Mouse (Mus musculus): ENCODE results near the gene Mgat4e.

Mgat4e gene

GRCm38 (mm10) chr1:134549632-134550132 is at the start of gene Mgat4e:
Gene Mgat4e, minus strand, starts transcription at chr1:134549682.
- in situ Hi-C loops (cut with MseI, MboI): no loop called here

GRCm38 (mm10) chr1:134597339-134598054 is 48.0 kb upstream of the Mgat4e start:
- in situ Hi-C loops (cut with MseI, MboI): no loop called here

GRCm38 (mm10) chr1:134591773-134592172 is 42.3 kb upstream of the Mgat4e start:
- in situ Hi-C loops (cut with MseI, MboI): no loop called here

DNA sequence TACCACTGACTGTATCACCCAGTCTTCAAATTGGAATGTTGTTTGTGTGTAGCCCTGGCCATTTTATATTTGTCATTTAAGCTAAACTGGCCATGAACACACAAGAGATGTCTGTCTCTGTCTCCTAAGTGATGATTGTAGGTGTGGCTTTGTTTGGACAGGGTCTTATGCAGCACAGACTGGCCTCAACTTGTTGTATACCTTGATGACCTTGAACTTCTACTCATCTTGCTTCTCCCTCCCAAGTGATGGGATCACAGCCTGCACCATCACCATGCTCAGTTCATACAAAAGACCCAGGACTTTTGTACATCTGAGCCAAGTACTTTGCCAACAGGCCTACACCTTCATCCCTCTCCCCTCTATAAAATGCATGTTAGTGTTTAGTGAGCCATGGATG is 40.2 kb upstream of the Mgat4e start:
- in situ Hi-C loops (cut with MseI, MboI): no loop called here

GRCm38 (mm10) chr1:134583560-134583959 is 34.1 kb upstream of the Mgat4e start:
- in situ Hi-C loops (cut with MseI, MboI): no loop called here

DNA sequence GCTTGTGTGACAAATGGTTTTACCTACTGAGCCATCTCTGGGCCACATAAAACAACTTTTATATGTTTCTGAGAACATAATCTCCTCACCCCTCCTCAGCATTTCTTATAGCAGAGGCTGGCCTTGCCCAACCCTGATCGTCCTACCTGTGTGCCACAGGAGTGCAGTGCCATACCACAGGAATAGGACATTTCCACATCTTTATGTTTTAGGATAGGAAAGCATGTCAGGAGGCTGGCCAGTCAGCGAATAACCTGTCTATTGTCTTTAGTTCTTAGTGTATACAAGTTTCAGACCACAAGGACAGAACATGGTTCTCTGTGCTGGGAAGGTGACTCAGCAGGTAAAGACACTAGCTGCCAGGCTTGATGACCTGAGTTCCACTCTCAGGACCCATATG is 31.3 kb upstream of the Mgat4e start:
- in situ Hi-C loops (cut with MseI, MboI): no loop called here

GRCm38 (mm10) chr1:134577384-134578120 is 28.1 kb upstream of the Mgat4e start:
- in situ Hi-C loops (cut with MseI, MboI): no loop called here

DNA sequence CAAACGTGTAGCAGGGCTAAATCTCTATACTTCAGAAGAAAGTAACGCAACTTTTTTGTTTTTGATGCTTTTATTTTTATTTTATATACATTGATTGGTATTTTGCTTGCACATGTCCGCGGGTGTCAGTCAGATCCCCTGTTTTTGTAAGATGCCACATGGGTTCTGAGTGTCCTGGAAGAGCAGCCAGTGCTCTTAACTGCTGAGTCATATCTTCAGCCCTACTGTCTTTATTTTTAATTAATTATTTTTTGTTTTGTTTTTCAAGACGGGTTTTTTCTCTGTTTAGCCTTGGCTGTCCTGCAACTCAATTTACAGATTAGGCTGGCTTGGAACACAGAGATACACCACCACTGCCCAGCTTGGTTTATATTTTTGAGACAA is 24.4 kb upstream of the Mgat4e start:
- in situ Hi-C loops (cut with MseI, MboI): no loop called here

GRCm38 (mm10) chr1:134573300-134573931 is 23.9 kb upstream of the Mgat4e start:
- in situ Hi-C loops (cut with MseI, MboI): no loop called here

- in situ Hi-C loops (cut with MseI, MboI): no loop called here
Observed at GRCm38 (mm10) chr1:134570631-134571030, 21.1 kb upstream of the Mgat4e start.

GRCm38 (mm10) chr1:134570171-134570570 is 20.7 kb upstream of the Mgat4e start:
- in situ Hi-C loops (cut with MseI, MboI): no loop called here

DNA sequence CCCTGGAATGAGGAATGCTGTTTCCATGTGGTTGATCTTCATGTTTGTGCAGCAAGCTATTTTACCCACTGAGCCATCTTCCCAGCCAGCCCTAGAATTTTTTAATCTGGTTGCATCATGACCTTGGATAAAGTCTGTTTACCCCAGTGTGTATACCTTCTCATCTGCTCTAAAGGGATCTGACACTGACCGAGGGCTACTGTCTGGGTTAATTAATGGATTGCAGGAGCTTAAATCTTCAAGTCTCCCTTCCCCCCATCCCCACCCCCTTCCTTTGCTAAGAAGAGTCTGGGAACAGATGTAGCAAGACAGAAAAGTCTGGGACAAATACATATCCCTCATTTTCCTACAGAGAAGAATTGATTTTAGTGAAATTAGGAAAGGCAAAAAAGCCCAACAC is 18.0 kb upstream of the Mgat4e start:
- in situ Hi-C loops (cut with MseI, MboI): no loop called here

DNA sequence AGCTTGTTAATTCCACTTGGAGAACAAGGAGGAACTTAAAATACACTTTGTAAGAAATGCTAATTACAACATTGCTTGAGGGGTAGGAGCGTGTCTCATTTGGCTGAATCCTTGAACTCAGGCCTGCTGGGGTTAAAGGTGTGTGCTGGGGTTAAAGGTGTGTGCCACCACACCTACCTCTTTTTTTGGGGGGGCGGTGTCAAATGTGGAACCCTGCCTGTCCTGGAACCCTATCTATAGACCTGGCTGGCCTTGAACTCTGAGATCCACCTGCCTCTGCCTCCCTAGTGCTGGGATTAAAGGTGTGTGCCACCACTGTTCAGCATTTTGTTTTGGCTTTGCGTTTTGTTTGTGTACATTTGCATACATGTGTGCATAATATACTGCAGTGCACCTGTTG is 14.2 kb upstream of the Mgat4e start:
- in situ Hi-C loops (cut with MseI, MboI): no loop called here

DNA sequence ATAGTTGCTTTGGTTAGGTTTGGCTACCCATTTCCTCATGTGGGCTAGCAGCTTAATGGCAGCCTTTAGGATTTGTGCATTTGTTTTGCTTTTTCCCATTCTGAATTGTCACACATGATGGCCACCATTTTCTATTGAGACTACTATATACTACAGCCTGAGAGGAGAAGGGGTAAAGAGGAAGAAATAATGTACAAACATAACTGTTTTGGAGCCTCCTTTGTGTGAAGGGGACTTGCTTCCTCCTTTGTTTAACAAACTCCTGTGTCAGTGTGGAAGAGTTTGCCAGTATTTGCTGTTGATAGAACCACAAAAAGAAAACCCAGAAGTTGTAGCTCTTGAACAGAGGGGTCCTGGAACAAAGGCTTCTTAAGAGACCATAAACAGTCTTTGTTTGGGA is 13.0 kb upstream of the Mgat4e start:
- in situ Hi-C loops (cut with MseI, MboI): no loop called here

DNA sequence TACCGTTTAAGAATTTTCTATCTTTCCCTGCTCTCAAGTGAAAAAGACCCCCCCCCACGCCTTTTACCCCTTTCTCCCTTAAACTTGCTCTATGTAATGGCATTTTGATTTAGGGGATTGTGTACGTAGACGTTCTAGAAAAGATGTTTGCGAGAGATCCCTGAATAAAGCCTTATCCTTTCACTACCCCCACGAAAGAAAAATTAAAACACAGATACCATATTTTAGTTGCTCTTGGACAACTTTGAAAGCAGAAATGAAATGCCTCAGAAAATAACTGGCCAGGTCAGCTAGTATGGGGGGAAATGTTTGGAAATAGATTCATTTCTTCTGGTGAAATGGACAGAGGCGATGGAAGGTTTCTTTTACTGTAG is 12.3 kb upstream of the Mgat4e start:
- in situ Hi-C loops (cut with MseI, MboI): no loop called here

DNA sequence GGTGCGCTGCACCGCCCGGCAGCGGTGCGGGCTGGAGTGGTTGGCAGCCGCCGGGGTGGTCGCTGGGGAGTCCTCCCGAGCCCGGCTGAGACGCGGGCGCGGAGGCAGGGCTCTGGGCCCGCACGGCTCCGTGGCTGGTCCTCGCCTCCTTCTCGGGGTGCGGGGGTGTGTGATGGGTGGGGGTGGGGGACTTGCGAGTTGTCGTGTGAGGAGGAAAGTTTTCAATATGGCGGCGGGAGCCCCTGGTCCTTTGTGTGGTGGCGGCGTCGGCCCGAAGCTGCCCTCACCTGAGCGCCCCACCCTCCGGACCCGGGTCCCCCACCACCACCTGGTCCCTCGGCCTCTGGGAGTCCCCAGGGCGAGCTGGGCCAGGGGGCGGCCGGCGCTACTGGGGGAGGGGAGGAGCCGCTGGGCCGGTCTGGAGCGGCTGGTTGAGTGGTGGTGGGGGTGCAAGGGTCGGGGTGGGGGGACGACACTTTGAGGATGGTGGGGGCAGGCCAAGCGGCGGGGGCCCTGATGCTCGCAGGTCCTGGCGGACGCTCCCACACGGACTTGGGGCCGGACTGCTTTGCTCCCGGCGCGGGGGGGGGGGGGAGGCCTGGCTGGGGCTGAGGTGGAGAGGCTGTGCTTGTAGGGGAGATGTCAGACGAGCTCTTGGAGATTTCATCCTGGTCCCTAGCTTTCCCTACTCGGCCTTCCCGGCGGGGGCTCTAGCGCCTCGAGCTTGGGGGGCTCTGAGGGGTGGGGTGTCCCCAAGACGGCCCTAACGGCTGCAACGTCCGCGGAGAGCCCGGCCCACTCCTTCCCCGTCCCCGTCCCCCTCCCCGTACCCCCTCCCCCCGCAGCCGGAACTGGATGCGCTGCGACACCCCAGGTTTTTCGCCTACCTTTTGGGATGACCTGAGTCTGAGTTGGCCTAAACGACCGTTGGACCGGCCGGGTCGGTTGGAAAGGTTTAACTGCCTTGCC is 11.6 kb upstream of the Mgat4e start:
- in situ Hi-C loops (cut with MseI, MboI): no loop called here

DNA sequence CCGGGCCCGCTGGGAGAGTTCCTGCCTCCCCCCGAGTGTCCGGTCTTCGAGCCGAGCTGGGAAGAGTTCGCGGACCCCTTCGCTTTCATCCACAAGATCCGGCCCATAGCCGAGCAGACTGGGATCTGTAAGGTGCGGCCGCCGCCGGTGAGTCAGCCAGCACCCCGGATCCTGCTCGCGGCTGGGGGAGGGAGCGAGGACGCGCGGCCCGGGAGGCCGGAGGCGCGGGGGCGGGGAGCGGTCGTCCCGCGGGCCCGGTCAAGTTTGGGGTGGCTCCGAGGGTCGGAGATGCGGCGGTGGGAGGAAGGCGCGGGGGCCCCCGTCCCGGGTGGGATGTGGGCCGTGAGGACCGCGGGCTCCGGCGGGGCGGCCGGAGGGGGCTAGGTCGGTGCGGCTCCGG is 10.9 kb upstream of the Mgat4e start:
- in situ Hi-C loops (cut with MseI, MboI): no loop called here

DNA sequence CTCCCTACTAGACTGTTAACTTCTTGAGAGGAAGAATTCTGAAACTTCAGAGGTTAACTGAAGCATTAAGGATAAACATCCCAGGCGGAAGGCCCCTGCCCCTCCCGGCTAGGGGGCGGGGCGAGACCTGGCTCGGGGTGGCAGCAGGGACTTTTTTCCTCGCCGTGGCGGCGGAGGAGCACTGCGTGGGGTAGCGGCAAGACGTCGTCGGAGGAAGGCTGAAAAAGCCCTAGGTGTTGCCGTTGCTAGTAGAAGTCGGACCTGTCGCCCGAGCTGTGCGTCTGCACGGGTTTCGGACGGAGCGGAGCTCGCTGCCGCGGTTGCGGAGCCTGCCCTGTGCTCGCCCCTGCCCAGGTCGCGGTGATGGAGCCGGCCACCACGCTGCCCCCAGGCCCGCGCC is 10.5 kb upstream of the Mgat4e start, which contains the start of gene Kdm5b:
TSS of gene Kdm5b (plus strand) at position 196 of the 400 bp plus-strand sequence.
- in situ Hi-C loops (cut with MseI, MboI): no loop called here

- in situ Hi-C loops (cut with MseI, MboI): no loop called here
Observed at GRCm38 (mm10) chr1:134559226-134559625, 9.7 kb upstream of the Mgat4e start.

- in situ Hi-C loops (cut with MseI, MboI): no loop called here
Observed at GRCm38 (mm10) chr1:134558511-134558910, 9.0 kb upstream of the Mgat4e start.

- in situ Hi-C loops (cut with MseI, MboI): no loop called here
Observed at GRCm38 (mm10) chr1:134556671-134557218, 7.3 kb upstream of the Mgat4e start.

Measured in mouse trophoblast stem cell (cell line).